Mouse (Mus musculus): Measurements from ENCODE around the gene Zfp969. TPM values are rescaled to one million over a fixed set of nuclear protein-coding genes. Genes with fewer than 3 reads are reported as not detected.

Zfp969 gene
- polyA plus RNA-seq (2015; fragmentation: Nextera tagmentation; extraction: Ambion mirVana), result 9.5 and 11.7 TPM in 2 replicates

GRCm38 (mm10) chr2:175703546-175703945, at the start of gene Zfp969:
Gene Zfp969 (minus strand): TSS chr2:175703646.

GRCm38 (mm10) chr2:175741237-175741636, 37.8 kb upstream of the Zfp969 start, which contains the start of gene Gm2007:
Gene Gm2007 (plus strand): TSS chr2:175741537.

GRCm38 (mm10) chr2:175643678-175644077, 59.8 kb downstream of the Zfp969 start, which contains the start of gene Gm11007:
Gene Gm11007 (plus strand): TSS chr2:175643978.

Other genes starting within 250 kb of the Zfp969 start
- 4.1 TPM in 2 replicates for gene Zfp965, start 233.7 kb downstream of the Zfp969 start, polyA plus RNA-seq (2015; fragmentation: Nextera tagmentation; extraction: Ambion mirVana)
- gene Gm11007, start 59.7 kb downstream of the Zfp969 start, polyA plus RNA-seq (2015; fragmentation: Nextera tagmentation; extraction: Ambion mirVana), result not detected in 2 replicates
- not detected in 2 replicates for gene Gm2007, start 37.9 kb upstream of the Zfp969 start, polyA plus RNA-seq (2015; fragmentation: Nextera tagmentation; extraction: Ambion mirVana)
- 1.1 and 2.0 TPM in 2 replicates for gene Gm14288, start 97.4 kb upstream of the Zfp969 start, polyA plus RNA-seq (2015; fragmentation: Nextera tagmentation; extraction: Ambion mirVana)
- gene Gm6710, start 165.6 kb upstream of the Zfp969 start, polyA plus RNA-seq (2015; fragmentation: Nextera tagmentation; extraction: Ambion mirVana), result 8.1 and 12.3 TPM in 2 replicates
- gene Zfp966, start 227.5 kb upstream of the Zfp969 start, polyA plus RNA-seq (2015; fragmentation: Nextera tagmentation; extraction: Ambion mirVana), result 0.88 and 1.1 TPM in 2 replicates

All from skeletal muscle tissue, postnatal 0 days (tissue).